ENCODE assay signal across 8 mouse cellular contexts in the genomic region with DNA sequence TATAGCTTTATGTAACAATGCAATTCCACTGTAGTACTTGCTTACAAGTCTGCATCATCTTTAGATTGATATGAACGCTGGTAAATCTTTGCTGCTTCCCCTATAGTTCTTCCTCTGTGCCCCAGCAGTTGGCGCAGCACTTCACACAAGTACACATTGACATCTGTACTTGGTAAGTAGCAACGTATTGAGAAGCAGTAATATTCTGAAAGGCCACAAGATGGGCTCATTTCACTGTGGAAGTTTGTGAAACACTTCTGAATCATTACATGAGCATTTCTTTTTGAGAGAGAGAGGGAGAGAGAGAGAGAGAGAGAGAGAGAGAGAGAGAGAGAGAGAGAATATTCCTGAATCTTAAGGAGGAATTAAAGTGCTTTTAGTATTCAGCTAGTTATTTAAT. TPM values are rescaled to one million over a fixed set of nuclear protein-coding genes. Genes with fewer than 3 reads are reported as not detected.
A peak's percentile ranks its signal among the peaks of the same experiment; 100 is the strongest.
DNase-seq lines count a peak whose midpoint lies in the region; ATAC-seq lines count a peak whose summit lies in the region.

No protein-coding gene starts in this region.

- 36% methylated on average over 3 of the region's 3 CpGs for WGBS in kidney, embryonic 15.5 days
- 46% methylated on average over 3 of the region's 3 CpGs for WGBS in hindbrain, embryonic 16.5 days

- no peak overlapping the region for H3K27ac ChIP-seq in kidney, embryonic 15.5 days
- H3K27ac ChIP-seq in hindbrain, embryonic 16.5 days (ENCODE audit: low read depth, low read length), result no peak overlapping the region

- H3K27me3 ChIP-seq in kidney, embryonic 15.5 days, result no peaks in the 10 kb centered on the region
- no peaks in the 10 kb centered on the region for H3K27me3 ChIP-seq in hindbrain, embryonic 16.5 days (replicated peaks; ENCODE audit: control insufficient read depth, insufficient read depth, low read length)

- no peak for ATAC-seq in kidney, embryonic 15.5 days (replicated peaks; ENCODE audit: low FRiP score)
- peak; percentile 80; the same call in 1 of the 2 replicates for ATAC-seq in hindbrain, embryonic 16.5 days
- ATAC-seq in megakaryocyte-erythroid progenitor cell, adult 5-6 weeks (replicated peaks; ENCODE audit: low FRiP score, low TSS enrichment, poor library complexity, severe bottlenecking), result peak; percentile 68; the same call in 1 of the 2 replicates

- H3K9me3 ChIP-seq in kidney, embryonic 15.5 days (replicated peaks), result no peaks in the 10 kb centered on the region
- no peaks in the 10 kb centered on the region for H3K9me3 ChIP-seq in hindbrain, embryonic 16.5 days (ENCODE audit: control insufficient read depth, low read length)

- peak; percentile 9 to 16 for DNase-seq in kidney, adult 8-10 months
- peak; percentile 28 to 30 for DNase-seq in B cell, adult 2 months
- peak; percentile 5 for DNase-seq in T-cell, adult 2 months (ENCODE audit: low spot score)
- DNase-seq in heart, adult 8-10 months (ENCODE audit: low spot score), result no peak
- DNase-seq in cerebellum, adult 11-12 months, result no peak

- no peak overlapping the region for H3K4me3 ChIP-seq in kidney, embryonic 15.5 days (replicated peaks)
- H3K4me3 ChIP-seq in hindbrain, embryonic 16.5 days (ENCODE audit: low read length), result no peak overlapping the region

- no peak overlapping the region for H3K4me2 ChIP-seq in kidney, embryonic 15.5 days
- H3K4me2 ChIP-seq in hindbrain, embryonic 16.5 days (ENCODE audit: low read length), result no peak overlapping the region

- H3K36me3 ChIP-seq in kidney, embryonic 15.5 days, result no peaks in the 10 kb centered on the region
- H3K36me3 ChIP-seq in hindbrain, embryonic 16.5 days (ENCODE audit: control insufficient read depth, insufficient read depth, low read length), result no peaks in the 10 kb centered on the region

- no peak overlapping the region for H3K9ac ChIP-seq in kidney, embryonic 15.5 days
- no peak overlapping the region for H3K9ac ChIP-seq in hindbrain, embryonic 16.5 days (ENCODE audit: low read depth, low read length)

- no peaks in the 10 kb centered on the region for H3K4me1 ChIP-seq in kidney, embryonic 15.5 days
- H3K4me1 ChIP-seq in hindbrain, embryonic 16.5 days (ENCODE audit: control insufficient read depth, insufficient read depth, low read depth, low read length), result no peaks in the 10 kb centered on the region

RNA-seq across cellular contexts. Expression of a gene that starts 47.2 kb away (rescaled TPM):
- 18.3 and 20.0 TPM in 2 replicates for polyA plus RNA-seq in kidney, embryonic 15.5 days (2015; fragmentation: Nextera tagmentation; extraction: Ambion mirVana)
- polyA plus RNA-seq in hindbrain, embryonic 16.5 days (2015; fragmentation: Nextera tagmentation; extraction: Ambion mirVana), result 15.0 and 17.1 TPM in 2 replicates
- total RNA-seq in megakaryocyte-erythroid progenitor cell, adult 5-6 weeks (2014; fragmentation: Nextera tagmentation), result 23.1 and 31.0 TPM in 2 replicates
- 34.8 and 37.5 TPM in 2 replicates for total RNA-seq in megakaryocyte-erythroid progenitor cell, adult 5-6 weeks (2017)
- 10 to 100 TPM; 16.6 to 18.5 (median 18.0) TPM for total RNA-seq in heart, adult 8-10 months (2022)

Comparison
In these comparisons a context has a peak if more than half of its experiments do, and no peak if none do; other contexts are left out.
1. DNase-seq: peak in kidney, adult 8-10 months (2 of 2), B cell, adult 2 months (2 of 2) and T-cell, adult 2 months (single experiment); none in heart, adult 8-10 months (single experiment) and cerebellum, adult 11-12 months (single experiment).